Mouse (Mus musculus) heart, postnatal 0 days (tissue): ENCODE results near the gene Gm3776. TPM values are rescaled to one million over a fixed set of nuclear protein-coding genes. Genes with fewer than 3 reads are reported as not detected.
A peak's percentile ranks its signal among the peaks of the same experiment; 100 is the strongest.
"Not testable (repeated sequence)": the region's sequence is repeated elsewhere in the genome, so short reads cannot be mapped to it uniquely, and the experiment has no call there.

Experiments
- ATAC-seq: fragments of 200-750 bp; cut with Nextera tagmentation; 2 replicates; pipeline ENCODE4 v1.8.0; 2017; ENCODE audit warnings: low read depth, moderate number of reproducible peaks, moderate library complexity; ENCODE audit not compliant: insufficient read depth
- DNase-seq: peaks from one replicate; pipeline ENCODE4 v3.0.0-alpha.2; 2016; ENCODE audit warnings: low spot score
- H3K27ac ChIP-seq: fragments of 300-500 bp; sonication (generic); 2 replicates; pipeline ENCODE4 v1.5.1; 2014; ENCODE audit warnings: low read depth, mild to moderate bottlenecking
- H3K27me3 ChIP-seq: fragments of 300-500 bp; sonication (generic); 2 replicates; pipeline ENCODE4 v1.6.1; 2014; ENCODE audit warnings: low read length, mixed read lengths; ENCODE audit not compliant: control insufficient read depth, insufficient read depth
- H3K36me3 ChIP-seq: fragments of 300-500 bp; sonication (generic); replicated peaks from 2 replicates; pipeline ENCODE4 v1.6.1; 2014; ENCODE audit warnings: low read length, mixed read lengths; ENCODE audit not compliant: control insufficient read depth, insufficient read depth
- H3K4me1 ChIP-seq: fragments of 300-500 bp; sonication (generic); 2 replicates; pipeline ENCODE4 v1.6.1; 2014; ENCODE audit warnings: antibody characterized with exemption; ENCODE audit not compliant: control insufficient read depth, insufficient read depth
- H3K4me2 ChIP-seq: fragments of 300-500 bp; sonication (generic); 2 replicates; pipeline ENCODE4 v1.6.1; 2014; ENCODE audit warnings: low read depth, mild to moderate bottlenecking, low read length, moderate library complexity
- H3K4me3 ChIP-seq: fragments of 300-500 bp; sonication (generic); 2 replicates; pipeline ENCODE4 v1.5.1; 2014; ENCODE audit warnings: low read depth, low read length
- H3K9ac ChIP-seq: fragments of 300-500 bp; sonication (generic); replicated peaks from 2 replicates; pipeline ENCODE4 v1.6.1; 2014; ENCODE audit warnings: low read depth, low read length, mixed read lengths
- H3K9me3 ChIP-seq: fragments of 300-500 bp; sonication (generic); replicated peaks from 2 replicates; pipeline ENCODE4 v1.6.1; 2016; ENCODE audit warnings: low read length; ENCODE audit not compliant: control insufficient read depth
- CTCF ChIP-seq: IDR thresholded peaks from 2 replicates; pipeline ENCODE4 v1.5.1; 2016; ENCODE audit warnings: antibody characterized with exemption, control low read depth, low read depth
- EP300 ChIP-seq: IDR thresholded peaks from 2 replicates; pipeline ENCODE4 v1.6.1; 2016; ENCODE audit warnings: antibody characterized with exemption, low read depth
- WGBS: fragments of 180-500 bp; shearing (Covaris S2); extraction: QIAGEN DNeasy Blood & Tissue Kit; methylation state at CpG from one replicate; pipeline ENCODE4 v1.1.7; 2014; 5-methylcytosine and 5-hydroxymethylcytosine counted together
- polyA plus RNA-seq: library from polyadenylated mRNA; unstranded; fragments of >200 nt; fragmentation: Nextera tagmentation; extraction: Ambion mirVana; gene quantifications from 2 replicates; pipeline ENCODE4 v1.2.1, GENCODE M21; 2015
- total RNA-seq: library from RNA; depleted of rRNA; stranded (reverse); fragments of >200 nt; gene quantifications from 2 replicates; pipeline ENCODE4 v1.2.3, GENCODE M21; 2014; ENCODE audit warnings: low replicate concordance

Gene Gm3776
- total and polyA plus RNA-seq, 2 experiments from 2014 or later = 0.40 to 0.42 TPM

DNA sequence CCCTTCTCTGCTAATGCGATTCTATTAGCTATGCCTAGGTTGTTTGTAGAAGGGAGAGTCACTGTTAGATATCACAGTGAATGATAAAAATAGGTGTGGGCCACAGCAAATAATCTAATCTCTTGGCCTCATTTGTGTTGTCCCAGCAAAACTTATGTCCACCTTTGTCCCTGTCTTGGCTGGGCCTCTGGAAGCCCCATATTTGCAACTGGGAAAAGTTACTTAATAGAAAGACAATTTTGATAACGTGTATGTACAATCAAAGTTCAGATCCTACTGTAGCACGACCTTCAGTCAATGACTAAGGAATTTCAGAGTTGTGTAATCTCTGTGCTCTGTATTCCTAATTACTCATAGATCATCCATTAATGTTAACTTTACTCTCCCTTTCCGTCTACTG, 39.9 kb upstream of the Gm3776 start:
- Histone ChIP-seq H3K27me3 (no peaks in the 10 kb centered on the region), H3K9ac (no peak overlapping the region), H3K27ac (no peak overlapping the region), H3K9me3 (no peaks in the 10 kb centered on the region), H3K4me1 (0 out of 2 replicates have a peak, but pooled peaks cover 6% of the 10 kb centered on the region), H3K4me2 (no peak overlapping the region), H3K4me3 (no peak overlapping the region), H3K36me3 (no peaks in the 10 kb centered on the region)
- TF ChIP-seq CTCF = no peak
- TF ChIP-seq EP300 = no peak
- WGBS = 59% methylated on average over 4 of the region's 4 CpGs
- no peak for ATAC-seq
- DNase-seq = no peak

DNA sequence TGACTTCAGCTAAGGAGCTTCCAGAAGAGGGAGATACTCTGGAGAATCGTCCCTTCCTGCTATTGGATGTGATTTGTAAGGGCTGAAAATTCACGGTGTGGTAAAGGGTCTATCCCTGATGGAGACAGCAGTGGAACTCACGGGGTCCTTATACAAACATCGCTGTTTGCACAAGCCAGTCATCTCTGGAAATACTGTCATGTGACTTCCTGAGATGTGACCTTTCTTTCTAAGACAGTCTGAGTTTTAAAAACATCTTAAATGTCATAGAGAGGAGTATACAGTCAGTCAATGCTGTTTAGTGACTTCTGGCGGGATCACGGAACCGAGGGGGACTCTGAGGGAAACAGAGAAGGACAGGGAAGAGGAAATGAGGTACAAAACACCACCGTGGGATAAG, 34.3 kb upstream of the Gm3776 start:
- no peak overlapping the region for H3K9ac ChIP-seq
- no peak overlapping the region for H3K27ac ChIP-seq
- no peaks in the 10 kb centered on the region for H3K36me3 ChIP-seq
- H3K4me3 ChIP-seq = no peak overlapping the region
- H3K4me2 ChIP-seq = no peak overlapping the region
- peaks cover 6% of the 10 kb centered on the region; the same call in 1 of the 2 replicates for H3K4me1 ChIP-seq
- no peaks in the 10 kb centered on the region for H3K9me3 ChIP-seq
- ATAC-seq (no peak), DNase-seq (no peak)
- no peak for TF ChIP-seq CTCF
- TF ChIP-seq EP300 = no peak
- 51% methylated on average over 8 of the region's 8 CpGs for WGBS
- H3K27me3 ChIP-seq = no peaks in the 10 kb centered on the region

DNA sequence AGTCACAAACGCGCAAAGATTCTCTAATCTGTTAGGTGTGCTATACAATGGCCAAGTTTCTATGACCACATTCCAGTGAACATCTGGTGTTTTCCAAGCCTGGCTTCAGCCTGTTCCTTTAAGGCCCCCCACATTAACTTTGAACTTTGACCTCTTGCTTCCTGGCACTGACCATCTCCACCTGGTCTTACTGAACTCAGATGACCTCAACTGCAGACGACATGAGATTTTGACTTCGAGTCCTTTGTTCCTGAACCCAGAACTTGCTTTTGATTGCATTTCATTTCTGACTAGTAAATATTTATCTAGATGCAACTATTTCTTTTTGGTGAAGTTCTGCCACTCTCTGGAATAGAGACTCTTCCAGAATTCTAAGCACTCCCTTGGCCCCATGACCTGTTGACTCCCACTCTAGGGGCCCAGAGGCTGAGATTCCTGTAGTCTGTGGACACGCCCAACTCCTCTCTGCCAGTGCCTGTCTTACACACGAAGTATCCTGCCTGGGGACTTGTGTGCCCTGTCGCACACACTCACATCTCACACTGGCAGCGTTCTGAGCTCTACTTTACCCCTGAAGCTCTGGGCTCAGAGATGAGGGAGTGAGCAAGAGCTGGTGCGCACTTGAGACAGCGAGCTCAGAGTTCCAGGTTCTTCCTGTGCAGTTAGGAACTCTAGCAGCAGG, 33.6 kb upstream of the Gm3776 start:
- no peak overlapping the region for H3K27ac ChIP-seq
- TF ChIP-seq EP300 = no peak
- TF ChIP-seq CTCF = no peak
- DNase-seq (no peak), ATAC-seq (no peak)
- no peak overlapping the region for H3K4me2 ChIP-seq
- no peaks in the 10 kb centered on the region for H3K36me3 ChIP-seq
- H3K9ac ChIP-seq = no peak overlapping the region
- no peaks in the 10 kb centered on the region for H3K9me3 ChIP-seq
- no peak overlapping the region for H3K4me3 ChIP-seq
- WGBS = 71% methylated on average over 10 of the region's 10 CpGs
- peaks cover 6% of the 10 kb centered on the region; the same call in 1 of the 2 replicates for H3K4me1 ChIP-seq
- no peaks in the 10 kb centered on the region for H3K27me3 ChIP-seq

GRCm38 (mm10) chr9:78224418-78224817, 32.5 kb upstream of the Gm3776 start:
- TF ChIP-seq CTCF (no peak), EP300 (no peak)
- no peak overlapping the region for H3K9ac ChIP-seq
- no peak for DNase-seq
- ATAC-seq = no peak
- H3K36me3 ChIP-seq = no peaks in the 10 kb centered on the region
- H3K9me3 ChIP-seq = no peaks in the 10 kb centered on the region
- no peaks in the 10 kb centered on the region for H3K27me3 ChIP-seq
- peaks cover 6% of the 10 kb centered on the region; the same call in 1 of the 2 replicates for H3K4me1 ChIP-seq
- H3K27ac ChIP-seq = no peak overlapping the region
- H3K4me2 ChIP-seq = no peak overlapping the region
- H3K4me3 ChIP-seq = no peak overlapping the region
- WGBS = 94% methylated on average over 2 of the region's 2 CpGs

GRCm38 (mm10) chr9:78225304-78225703, 31.6 kb upstream of the Gm3776 start:
- Histone ChIP-seq H3K27me3 (no peaks in the 10 kb centered on the region), H3K36me3 (no peaks in the 10 kb centered on the region), H3K9ac (no peak overlapping the region), H3K4me3 (no peak overlapping the region), H3K27ac (0 out of 2 replicates have a peak overlapping the region, but pooled peaks have one; percentile 20), H3K4me1 (peaks cover 6% of the 10 kb centered on the region; the same call in 1 of the 2 replicates), H3K9me3 (no peaks in the 10 kb centered on the region), H3K4me2 (peak overlapping the region; percentile 34)
- peak; percentile 18 for DNase-seq
- WGBS = 44% methylated on average over 11 of the region's 11 CpGs
- TF ChIP-seq EP300 (no peak), CTCF (no peak)
- 0 out of 2 replicates have a peak, but pooled peaks have one; percentile 20 for ATAC-seq

DNA sequence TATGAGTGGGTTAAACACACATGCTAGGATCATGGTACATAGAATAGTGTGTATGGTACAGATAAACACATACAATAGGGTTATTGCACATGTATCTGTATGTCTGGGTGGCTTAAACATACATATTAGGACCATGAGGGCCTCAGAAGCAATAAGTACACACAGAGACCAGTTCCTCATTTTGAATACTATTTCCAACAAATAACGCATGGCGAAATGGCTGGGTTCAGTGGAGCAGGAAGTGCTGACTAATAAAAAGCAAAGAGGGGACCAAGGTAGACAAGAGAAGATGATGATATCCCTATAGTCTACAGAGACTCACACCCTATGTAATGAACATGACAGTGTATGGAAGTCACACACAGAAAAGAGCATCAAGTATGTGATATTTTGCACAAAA, 28.8 kb upstream of the Gm3776 start:
- Histone ChIP-seq H3K4me1 (peaks cover 6% of the 10 kb centered on the region; the same call in 1 of the 2 replicates), H3K27me3 (no peaks in the 10 kb centered on the region), H3K9me3 (no peaks in the 10 kb centered on the region), H3K27ac (no peak overlapping the region), H3K4me3 (no peak overlapping the region), H3K36me3 (no peaks in the 10 kb centered on the region), H3K9ac (no peak overlapping the region), H3K4me2 (no peak overlapping the region)
- 91% methylated on average over 2 of the region's 2 CpGs for WGBS
- ATAC-seq (no peak), DNase-seq (no peak)
- TF ChIP-seq EP300 = no peak
- no peak for TF ChIP-seq CTCF

DNA sequence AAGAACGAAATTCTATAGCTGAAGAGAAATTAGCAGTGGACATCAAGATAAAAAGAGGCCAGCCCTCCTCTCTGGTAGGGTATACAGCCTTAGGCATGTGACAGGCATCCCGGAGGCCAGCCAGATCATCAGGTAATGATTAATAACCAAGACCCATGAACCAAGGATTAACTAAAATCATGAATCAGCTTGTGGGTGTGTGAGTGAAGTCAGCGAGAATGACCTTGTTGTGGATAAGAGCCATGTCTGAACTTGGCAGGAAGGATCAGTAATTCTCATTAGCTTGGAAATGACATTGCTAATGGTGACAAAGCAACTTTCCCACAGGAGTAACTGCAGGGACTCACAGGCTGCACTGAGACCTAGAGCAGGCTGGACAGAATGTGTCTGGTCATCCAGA, 27.3 kb upstream of the Gm3776 start:
- not testable (repeated sequence) for H3K4me2 ChIP-seq, H3K36me3 ChIP-seq, H3K4me3 ChIP-seq, H3K9ac ChIP-seq, H3K27me3 ChIP-seq, H3K4me1 ChIP-seq, H3K27ac ChIP-seq, DNase-seq, H3K9me3 ChIP-seq
- 0 out of 2 replicates have a peak, but pooled peaks have one; percentile 27 for ATAC-seq
- 53% methylated on average over 3 of the region's 3 CpGs for WGBS

DNA sequence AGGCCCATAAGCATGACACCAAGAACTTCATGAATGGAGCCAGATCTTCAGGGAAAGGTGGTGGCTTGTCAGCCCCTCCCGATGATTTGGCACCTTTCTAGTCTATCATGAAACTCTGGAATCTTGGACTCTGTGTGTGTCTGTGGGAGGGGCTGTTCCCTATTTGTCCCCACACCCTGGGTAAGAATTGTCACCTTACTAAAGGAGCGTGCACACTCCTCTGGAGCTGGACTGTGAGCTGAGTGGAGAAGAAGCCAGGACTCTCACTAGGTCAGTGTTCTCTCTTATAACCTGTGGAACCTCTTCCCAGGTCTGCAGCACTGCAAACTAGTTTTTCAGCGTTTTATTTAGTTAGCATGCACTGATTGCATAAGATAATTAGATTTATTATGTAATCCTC, 26.5 kb upstream of the Gm3776 start, which contains the start of gene Gsta1:
TSS of gene Gsta1 (plus strand) at position 196 of the 400 bp plus-strand sequence.
- ATAC-seq, DNase-seq, H3K36me3 ChIP-seq, H3K9me3 ChIP-seq, H3K4me2 ChIP-seq, H3K27ac ChIP-seq, H3K4me3 ChIP-seq, H3K27me3 ChIP-seq, H3K4me1 ChIP-seq, H3K9ac ChIP-seq: not testable (repeated sequence)
- 77% methylated on average over 2 of the region's 3 CpGs for WGBS
